24 mouse cellular contexts compared by ENCODE assay signal in genomic region chr6:31659901-31660300, GRCm38 (mm10).
DNase-seq lines count a peak whose midpoint lies in the region; ATAC-seq lines count a peak whose summit lies in the region.
"Had no signal": no experiment of that assay in that cellular context is flagged by ENCODE, and none has a peak within 500 bp of the region (broad histone marks: within the 10 kb centered on the region; RNA-seq: fewer than 3 reads in every experiment).

No protein-coding gene starts in this region.

- DNase-seq in heart, adult 11 months = peak; percentile 51
- DNase-seq in liver = peak; percentile 57
- no peak for DNase-seq in liver, embryonic 11.5 days (ENCODE audit: low spot score)
- DNase-seq in liver, embryonic 13.5 days = no peak
- DNase-seq: adrenal gland, adult 8-10 months; adrenal gland, postnatal 14 days; adrenal gland, postnatal 36 days; B cell, adult 2 months; cerebellum, adult 11-12 months; cerebellum, adult 2 months; cerebellum, adult 9-10 months; cerebellum, postnatal 10 days; cerebellum, postnatal 25 days had no signal

- H3K9me3 ChIP-seq in heart, embryonic 12.5 days (replicated peaks) = no peaks in the 10 kb centered on the region
- H3K9me3 ChIP-seq in liver, embryonic 11.5 days (ENCODE audit: control insufficient read depth, low read length) = no peaks in the 10 kb centered on the region
- H3K9me3 ChIP-seq in liver, embryonic 13.5 days (replicated peaks) = no peaks in the 10 kb centered on the region
- no peaks in the 10 kb centered on the region for H3K9me3 ChIP-seq in liver, embryonic 15.5 days (replicated peaks)
- H3K9me3 ChIP-seq in kidney, embryonic 14.5 days (ENCODE audit: control insufficient read depth, low read length) = no peaks in the 10 kb centered on the region
- H3K9me3 ChIP-seq: embryonic facial prominence, embryonic 10.5 days; embryonic facial prominence, embryonic 12.5 days; forebrain, embryonic 13.5 days; G1E had no signal

- 58% methylated on average over 4 of the region's 4 CpGs for WGBS in heart, embryonic 12.5 days
- WGBS in liver, embryonic 11.5 days = 69% methylated on average over 4 of the region's 4 CpGs
- WGBS in liver, embryonic 13.5 days (ENCODE audit: insufficient replicate concordance) = 61% methylated on average over 4 of the region's 4 CpGs
- 53% methylated on average over 4 of the region's 4 CpGs for whole genome bisulfite sequencing in liver, embryonic 15.5 days (ENCODE audit: insufficient replicate concordance)
- WGBS in kidney, embryonic 14.5 days = 27% methylated on average over 4 of the region's 4 CpGs

- no peak overlapping the region for H3K4me3 ChIP-seq in heart, embryonic 12.5 days
- no peak overlapping the region for H3K4me3 ChIP-seq in liver, embryonic 11.5 days (ENCODE audit: low read depth, low read length)
- no peak overlapping the region for H3K4me3 ChIP-seq in liver, embryonic 13.5 days (replicated peaks)
- H3K4me3 ChIP-seq in liver, embryonic 15.5 days (replicated peaks) = no peak overlapping the region
- no peak overlapping the region for H3K4me3 ChIP-seq in kidney, embryonic 14.5 days (ENCODE audit: low read length)
- H3K4me3 ChIP-seq: embryonic facial prominence, embryonic 10.5 days; embryonic facial prominence, embryonic 12.5 days; forebrain, embryonic 13.5 days had no signal

- no peak overlapping the region for H3K4me2 ChIP-seq in heart, embryonic 12.5 days
- H3K4me2 ChIP-seq in liver, embryonic 11.5 days = no peak overlapping the region
- peak overlapping the region; percentile 81 for H3K4me2 ChIP-seq in liver, embryonic 13.5 days
- H3K4me2 ChIP-seq in liver, embryonic 15.5 days = 0 out of 2 replicates have a peak overlapping the region, but pooled peaks have one; percentile 37
- no peak overlapping the region for H3K4me2 ChIP-seq in kidney, embryonic 14.5 days (replicated peaks; ENCODE audit: low read depth, low read length)
- H3K4me2 ChIP-seq: embryonic facial prominence, embryonic 12.5 days; forebrain, embryonic 13.5 days had no signal

- H3K27me3 ChIP-seq in heart, embryonic 12.5 days (replicated peaks) = peaks cover 29% of the 10 kb centered on the region
- peaks cover 4% of the 10 kb centered on the region; the same call in 1 of the 2 replicates for H3K27me3 ChIP-seq in liver, embryonic 11.5 days (replicated peaks; ENCODE audit: control insufficient read depth, insufficient read depth, low read length)
- no peaks in the 10 kb centered on the region for H3K27me3 ChIP-seq in liver, embryonic 13.5 days
- H3K27me3 ChIP-seq in liver, embryonic 15.5 days = no peaks in the 10 kb centered on the region; the same call in 1 of the 2 replicates
- no peaks in the 10 kb centered on the region for H3K27me3 ChIP-seq in kidney, embryonic 14.5 days (ENCODE audit: control insufficient read depth, insufficient read depth, low read length)

- no peak overlapping the region for H3K9ac ChIP-seq in heart, embryonic 12.5 days
- H3K9ac ChIP-seq in liver, embryonic 11.5 days (ENCODE audit: low read depth, low read length) = no peak overlapping the region
- 0 out of 2 replicates have a peak overlapping the region, but pooled peaks have one; percentile 14 for H3K9ac ChIP-seq in liver, embryonic 13.5 days
- no peak overlapping the region for H3K9ac ChIP-seq in liver, embryonic 15.5 days
- H3K9ac ChIP-seq in kidney, embryonic 14.5 days (ENCODE audit: low read depth, low read length) = no peak overlapping the region
- H3K9ac ChIP-seq: embryonic facial prominence, embryonic 12.5 days; forebrain, embryonic 13.5 days had no signal

- ATAC-seq in heart, embryonic 12.5 days (ENCODE audit: insufficient number of reproducible peaks, low FRiP score) = no peak
- ATAC-seq in liver, embryonic 11.5 days (replicated peaks; ENCODE audit: low FRiP score) = no peak
- no peak for ATAC-seq in liver, embryonic 13.5 days (ENCODE audit: low read depth)
- no peak for ATAC-seq in liver, embryonic 15.5 days (ENCODE audit: insufficient read depth)
- ATAC-seq in kidney, embryonic 14.5 days (ENCODE audit: low FRiP score, low TSS enrichment) = no peak
- no peak for ATAC-seq in megakaryocyte progenitor cell, adult 5-6 weeks (replicated peaks; ENCODE audit: poor library complexity)
- ATAC-seq: activated CD4-positive, CD25-positive, alpha-beta regulatory T cell, adult 4 months; CD4-positive, CD25-positive, alpha-beta regulatory T cell, adult 4 months; Patski had no signal

- no peaks in the 10 kb centered on the region for H3K36me3 ChIP-seq in heart, embryonic 12.5 days
- H3K36me3 ChIP-seq in liver, embryonic 11.5 days (ENCODE audit: control insufficient read depth, insufficient read depth, low read length) = no peaks in the 10 kb centered on the region
- H3K36me3 ChIP-seq in liver, embryonic 13.5 days = no peaks in the 10 kb centered on the region
- H3K36me3 ChIP-seq in liver, embryonic 15.5 days (replicated peaks) = no peaks in the 10 kb centered on the region
- H3K36me3 ChIP-seq in kidney, embryonic 14.5 days (ENCODE audit: control insufficient read depth, insufficient read depth, low read length) = no peaks in the 10 kb centered on the region
- H3K36me3 ChIP-seq: embryonic facial prominence, embryonic 10.5 days; embryonic facial prominence, embryonic 12.5 days; G1E had no signal

- no peaks in the 10 kb centered on the region for H3K4me1 ChIP-seq in heart, embryonic 12.5 days (replicated peaks)
- H3K4me1 ChIP-seq in liver, embryonic 11.5 days (replicated peaks; ENCODE audit: control insufficient read depth, insufficient read depth, low read length) = peaks cover 20% of the 10 kb centered on the region
- peaks cover 58% of the 10 kb centered on the region for H3K4me1 ChIP-seq in liver, embryonic 13.5 days (replicated peaks)
- H3K4me1 ChIP-seq in liver, embryonic 15.5 days (replicated peaks) = peaks cover 46% of the 10 kb centered on the region
- no peaks in the 10 kb centered on the region for H3K4me1 ChIP-seq in kidney, embryonic 14.5 days (ENCODE audit: control insufficient read depth, insufficient read depth, low read length)
- H3K4me1 ChIP-seq: embryonic facial prominence, embryonic 12.5 days; forebrain, embryonic 13.5 days had no signal

- no peak overlapping the region for H3K27ac ChIP-seq in heart, embryonic 12.5 days (ENCODE audit: poor library complexity, severe bottlenecking)
- no peak overlapping the region for H3K27ac ChIP-seq in liver, embryonic 11.5 days (ENCODE audit: low read depth, low read length)
- H3K27ac ChIP-seq in liver, embryonic 13.5 days = peak overlapping the region; percentile 95
- peak overlapping the region; percentile 91 for H3K27ac ChIP-seq in liver, embryonic 15.5 days (replicated peaks)
- H3K27ac ChIP-seq in kidney, embryonic 14.5 days (ENCODE audit: low read depth, low read length) = no peak overlapping the region
- H3K27ac ChIP-seq: embryonic facial prominence, embryonic 10.5 days; embryonic facial prominence, embryonic 12.5 days; forebrain, embryonic 13.5 days had no signal

Comparison
In these comparisons a context has a peak if more than half of its experiments do, and no peak if none do; other contexts are left out.
1. DNase-seq: peak in heart, adult 11 months (single experiment) and liver (single experiment); none in liver, embryonic 11.5 days (single experiment) and liver, embryonic 13.5 days (single experiment).
2. H3K27ac ChIP-seq: peak in liver, embryonic 13.5 days (single experiment) and liver, embryonic 15.5 days (single experiment); none in heart, embryonic 12.5 days (single experiment), liver, embryonic 11.5 days (single experiment) and kidney, embryonic 14.5 days (single experiment).
3. H3K4me2 ChIP-seq: peak in liver, embryonic 13.5 days (single experiment) and liver, embryonic 15.5 days (single experiment); none in heart, embryonic 12.5 days (single experiment), liver, embryonic 11.5 days (single experiment) and kidney, embryonic 14.5 days (single experiment).